In genomic region chr12:33218215-33218859, GRCm38 (mm10) we compare ENCODE assay signal across 16 mouse cellular contexts.
DNase-seq lines count a peak whose midpoint lies in the region; ATAC-seq and TF ChIP-seq lines count a peak whose summit lies in the region.
"Had no signal": no experiment of that assay in that cellular context is flagged by ENCODE, and none has a peak within 500 bp of the region (broad histone marks: within the 10 kb centered on the region; RNA-seq: fewer than 3 reads in every experiment).

No protein-coding gene starts in this region.

- H3K4me3 ChIP-seq in midbrain, embryonic 10.5 days: no peak overlapping the region
- no peak overlapping the region for H3K4me3 ChIP-seq in midbrain, postnatal 0 days (ENCODE audit: low read depth, low read length)
- peak overlapping the region; percentile 16 for H3K4me3 ChIP-seq in erythroblast, embryonic 14.5 days (replicated peaks)
- H3K4me3 ChIP-seq in liver, embryonic 14.5 days (ENCODE audit: insufficient read depth in 1 of 2, low read depth in 2 of 2, low read length in 2 of 2): no peak overlapping the region
- H3K4me3 ChIP-seq: forebrain, embryonic 13.5 days; hindbrain, embryonic 12.5 days; limb, embryonic 13.5 days; midbrain, embryonic 13.5 days had no signal

- H3K27me3 ChIP-seq in midbrain, embryonic 10.5 days (ENCODE audit: low read depth, poor library complexity, severe bottlenecking): no peaks in the 10 kb centered on the region
- no peaks in the 10 kb centered on the region for H3K27me3 ChIP-seq in midbrain, postnatal 0 days (ENCODE audit: insufficient read depth, low read length)
- no peaks in the 10 kb centered on the region for H3K27me3 ChIP-seq in erythroblast, embryonic 14.5 days (ENCODE audit: control insufficient read depth)
- no peaks in the 10 kb centered on the region for H3K27me3 ChIP-seq in liver, embryonic 14.5 days (ENCODE audit: control insufficient read depth, insufficient read depth, low read length)
- H3K27me3 ChIP-seq: forebrain, embryonic 13.5 days; hindbrain, embryonic 12.5 days; limb, embryonic 13.5 days; midbrain, embryonic 13.5 days; Patski had no signal

- H3K36me3 ChIP-seq in midbrain, embryonic 10.5 days: peaks cover 17% of the 10 kb centered on the region; the same call in 1 of the 2 replicates
- H3K36me3 ChIP-seq in midbrain, postnatal 0 days (ENCODE audit: insufficient read depth, low read length): 0 out of 2 replicates have a peak, but pooled peaks cover 8% of the 10 kb centered on the region
- peaks cover 72% of the 10 kb centered on the region for H3K36me3 ChIP-seq in erythroblast, embryonic 14.5 days (ENCODE audit: control insufficient read depth)
- peaks cover 3% of the 10 kb centered on the region; the same call in 1 of the 2 replicates for H3K36me3 ChIP-seq in liver, embryonic 14.5 days (replicated peaks; ENCODE audit: control insufficient read depth, insufficient read depth, low read depth)
- H3K36me3 ChIP-seq: hindbrain, embryonic 12.5 days had no signal

- no peaks in the 10 kb centered on the region for H3K9me3 ChIP-seq in midbrain, embryonic 10.5 days (replicated peaks)
- no peaks in the 10 kb centered on the region for H3K9me3 ChIP-seq in midbrain, postnatal 0 days (ENCODE audit: low read length)
- peaks cover 6% of the 10 kb centered on the region for H3K9me3 ChIP-seq in erythroblast, embryonic 14.5 days (ENCODE audit: control insufficient read depth, low read length)
- H3K9me3 ChIP-seq in liver, embryonic 14.5 days (ENCODE audit: control insufficient read depth, low read length): no peaks in the 10 kb centered on the region
- H3K9me3 ChIP-seq: forebrain, embryonic 13.5 days; hindbrain, embryonic 12.5 days; limb, embryonic 13.5 days; midbrain, embryonic 13.5 days had no signal

- peak; percentile 40; the same call in 1 of the 2 replicates for TF ChIP-seq EP300 in liver, embryonic 14.5 days (IDR thresholded peaks at IDR 0.05; ENCODE audit: low read depth)

- no peak for TF ChIP-seq CTCF in midbrain, postnatal 0 days (IDR thresholded peaks at IDR 0.05)
- no peak for TF ChIP-seq CTCF in liver, embryonic 14.5 days (IDR thresholded peaks at IDR 0.05; ENCODE audit: low read depth)

- WGBS in midbrain, embryonic 10.5 days: 89% methylated on average over 9 of the region's 9 CpGs
- 66% methylated on average over 9 of the region's 9 CpGs for WGBS in midbrain, postnatal 0 days
- 63% methylated on average over 9 of the region's 9 CpGs for WGBS in liver, embryonic 14.5 days (ENCODE audit: insufficient replicate concordance)

- no peak for ATAC-seq in midbrain, postnatal 0 days (ENCODE audit: low FRiP score)
- no peak for ATAC-seq in liver, embryonic 14.5 days (ENCODE audit: insufficient read depth)
- ATAC-seq: forebrain, embryonic 13.5 days; midbrain, embryonic 13.5 days; Patski had no signal

- 0 out of 2 replicates have a peak overlapping the region, but pooled peaks have one; percentile 19 for H3K27ac ChIP-seq in midbrain, embryonic 10.5 days (replicated peaks)
- no peak overlapping the region for H3K27ac ChIP-seq in midbrain, postnatal 0 days (ENCODE audit: low read depth, low read length)
- H3K27ac ChIP-seq in liver, embryonic 14.5 days: peak overlapping the region; percentile 96
- H3K27ac ChIP-seq: hindbrain, embryonic 12.5 days; limb, embryonic 13.5 days; macrophage; midbrain, embryonic 13.5 days had no signal

- DNase-seq in midbrain, embryonic 10.5 days (ENCODE audit: low spot score): no peak
- DNase-seq in midbrain, postnatal 0 days (ENCODE audit: low spot score): no peak
- DNase-seq in liver, embryonic 14.5 days (ENCODE audit: low read depth in 3 of 3, low spot score in 3 of 3): peak in 1 of 3 experiments; percentile 17
- no peak for DNase-seq in retina, postnatal 1 day
- DNase-seq in cerebellum, postnatal 10 days: no peak
- DNase-seq in right cerebral cortex, postnatal 25 days: no peak
- DNase-seq: adrenal gland, adult 8-10 months; cerebellum, adult 9-11 months; kidney, postnatal 4 days had no signal

- H3K4me1 ChIP-seq in midbrain, embryonic 10.5 days: peaks cover 13% of the 10 kb centered on the region; the same call in 1 of the 2 replicates
- no peaks in the 10 kb centered on the region; the same call in 1 of the 2 replicates for H3K4me1 ChIP-seq in midbrain, postnatal 0 days (ENCODE audit: insufficient read depth, low read length)
- H3K4me1 ChIP-seq in erythroblast, embryonic 14.5 days (ENCODE audit: control insufficient read depth): peaks cover 85% of the 10 kb centered on the region
- H3K4me1 ChIP-seq in liver, embryonic 14.5 days (replicated peaks; ENCODE audit: control insufficient read depth in 2 of 2, insufficient read depth in 2 of 2, low read length in 1 of 2): peaks cover 52% of the 10 kb centered on the region in 2 experiments

- no peak overlapping the region for H3K4me2 ChIP-seq in midbrain, postnatal 0 days (ENCODE audit: low read depth, low read length, poor library complexity, severe bottlenecking)
- H3K4me2 ChIP-seq in liver, embryonic 14.5 days (ENCODE audit: low read depth): peak overlapping the region; percentile 86
- H3K4me2 ChIP-seq: forebrain, embryonic 13.5 days; hindbrain, embryonic 12.5 days; limb, embryonic 13.5 days; midbrain, embryonic 13.5 days had no signal

- H3K9ac ChIP-seq in midbrain, postnatal 0 days (replicated peaks; ENCODE audit: low read length, poor library complexity, severe bottlenecking): no peak overlapping the region
- no peak overlapping the region; the same call in 1 of the 2 replicates for H3K9ac ChIP-seq in liver, embryonic 14.5 days (replicated peaks)
- H3K9ac ChIP-seq: forebrain, embryonic 13.5 days; hindbrain, embryonic 12.5 days; limb, embryonic 13.5 days; midbrain, embryonic 13.5 days had no signal
